Mouse (Mus musculus) frontal cortex, adult (tissue): ENCODE results near the gene Tuba3b.

Experiments used
- ATAC-seq: cut with Nextera tagmentation; 2 replicates; pipeline ENCODE4 v1.9.2; 2017; ENCODE audit warnings: mild to moderate bottlenecking, moderate library complexity, mixed read lengths; ENCODE audit not compliant: low TSS enrichment

The Tuba3b gene

DNA sequence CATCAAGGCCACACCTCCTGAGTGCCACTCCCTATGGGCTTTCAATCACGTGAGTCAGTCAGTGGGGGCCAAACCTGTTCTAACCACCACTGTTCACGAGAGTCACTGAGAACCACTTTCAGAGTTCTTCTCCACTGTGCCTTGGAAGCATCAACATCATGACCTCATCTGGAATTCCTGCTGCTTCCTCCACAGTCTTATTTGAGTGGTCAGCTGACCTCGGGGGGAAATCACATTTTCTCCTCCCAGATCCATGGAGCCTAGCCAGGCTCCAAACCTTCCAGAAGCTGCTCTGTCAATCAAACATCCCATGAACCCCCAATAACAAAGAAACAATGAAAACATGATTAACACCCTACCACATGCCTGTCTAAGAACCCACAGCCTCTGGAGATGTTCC, 52.1 kb downstream of the Tuba3b start:
- ATAC-seq = no peak

DNA sequence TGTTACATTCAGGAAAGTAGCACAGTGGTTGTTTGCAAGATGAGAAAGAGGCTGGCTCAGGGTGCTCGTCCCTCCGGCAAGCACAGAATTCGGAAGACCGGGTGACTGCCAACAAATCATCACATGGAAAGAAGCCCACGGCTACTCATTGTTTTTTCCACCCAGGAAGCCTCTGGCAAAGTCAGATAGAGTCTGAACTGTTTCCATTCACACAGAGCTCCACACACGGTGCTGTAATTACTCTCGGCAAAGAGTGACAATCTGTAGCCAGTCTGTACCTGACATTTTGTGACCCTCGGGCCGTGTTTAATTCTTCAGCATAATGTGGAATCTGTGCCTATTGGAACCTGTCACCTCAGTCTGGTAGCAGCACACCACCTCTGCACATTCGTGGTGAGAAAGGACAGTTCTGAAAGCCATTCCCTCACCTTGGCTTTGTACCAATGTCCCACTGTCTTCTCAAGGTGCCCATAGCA, 54.1 kb downstream of the Tuba3b start:
- ATAC-seq = no peak
